Mouse (Mus musculus) hindbrain, postnatal 0 days (tissue): ENCODE data around the gene Bnc1. TPM values are rescaled to one million over a fixed set of nuclear protein-coding genes. Genes with fewer than 3 reads are reported as not detected.

ENCODE experiments used
- ATAC-seq: fragments of 200-750 bp; cut with Nextera tagmentation; 2 replicates; pipeline ENCODE4 v1.8.0; 2017; ENCODE audit warnings: mild to moderate bottlenecking, moderate TSS enrichment, moderate library complexity
- DNase-seq: peaks from one replicate; pipeline ENCODE4 v3.0.0-alpha.2; 2015; ENCODE audit warnings: low spot score
- H3K27ac ChIP-seq: fragments of 300-500 bp; sonication (generic); 2 replicates; pipeline ENCODE4 v1.5.1; 2014; ENCODE audit warnings: mild to moderate bottlenecking
- H3K27me3 ChIP-seq: fragments of 300-500 bp; sonication (generic); 2 replicates; pipeline ENCODE4 v1.6.1; 2014; ENCODE audit warnings: low read length, mixed read lengths; ENCODE audit not compliant: insufficient read depth
- H3K36me3 ChIP-seq: fragments of 300-500 bp; sonication (generic); 2 replicates; pipeline ENCODE4 v1.6.1; 2014; ENCODE audit warnings: low read length, mixed read lengths; ENCODE audit not compliant: insufficient read depth
- H3K4me1 ChIP-seq: fragments of 300-500 bp; sonication (generic); 2 replicates; pipeline ENCODE4 v1.6.1; 2014; ENCODE audit warnings: antibody characterized with exemption, low read length, mixed read lengths; ENCODE audit not compliant: insufficient read depth
- H3K4me2 ChIP-seq: fragments of 300-500 bp; sonication (generic); 2 replicates; pipeline ENCODE4 v1.6.1; 2014; ENCODE audit warnings: low read depth, mild to moderate bottlenecking, low read length, moderate library complexity, mixed read lengths
- H3K4me3 ChIP-seq: fragments of 300-500 bp; sonication (generic); 2 replicates; pipeline ENCODE4 v1.5.1; 2014; ENCODE audit warnings: low read length
- H3K9ac ChIP-seq: fragments of 300-500 bp; sonication (generic); replicated peaks from 2 replicates; pipeline ENCODE4 v1.6.1; 2014; ENCODE audit warnings: mild to moderate bottlenecking, low read length, moderate library complexity, mixed read lengths
- H3K9me3 ChIP-seq: fragments of 300-500 bp; sonication (generic); 2 replicates; pipeline ENCODE4 v1.6.1; 2016; ENCODE audit warnings: low read length, mixed read lengths
- CTCF ChIP-seq: IDR thresholded peaks from 2 replicates; pipeline ENCODE4 v1.5.1; 2016; ENCODE audit warnings: antibody characterized with exemption, control low read depth, low read depth
- WGBS: fragments of 180-500 bp; shearing (Covaris S2); extraction: QIAGEN DNeasy Blood & Tissue Kit; methylation state at CpG from one replicate; pipeline ENCODE4 v1.1.7; 2014; 5-methylcytosine and 5-hydroxymethylcytosine counted together
- polyA plus RNA-seq: library from polyadenylated mRNA; unstranded; fragments of >200 nt; fragmentation: Nextera tagmentation; extraction: Ambion mirVana; gene quantifications from 2 replicates; pipeline ENCODE4 v1.2.1, GENCODE M21; 2015
- total RNA-seq: library from RNA; depleted of rRNA; stranded (reverse); fragments of >200 nt; gene quantifications from 2 replicates; pipeline ENCODE4 v1.2.3, GENCODE M21; 2014

Gene Bnc1
- total and polyA plus RNA-seq, 2 experiments from 2014 or later: 0.47 TPM; not detected in 1

- DNase-seq (no peak), ATAC-seq (no peak)
- Histone ChIP-seq H3K36me3 (no peaks in the 10 kb centered on the region), H3K9me3 (no peaks in the 10 kb centered on the region), H3K9ac (no peak overlapping the region), H3K4me3 (no peak overlapping the region), H3K4me2 (no peak overlapping the region), H3K27ac (no peak overlapping the region), H3K27me3 (peaks cover 6% of the 10 kb centered on the region; the same call in 1 of the 2 replicates), H3K4me1 (no peaks in the 10 kb centered on the region)
- WGBS: 67% methylated on average over 2 of the region's 2 CpGs
- TF ChIP-seq CTCF: no peak
Observed at GRCm38 (mm10) chr7:81999816-82000215, 7.7 kb upstream of the Bnc1 start.

- Histone ChIP-seq H3K4me2 (no peak overlapping the region), H3K27me3 (peaks cover 6% of the 10 kb centered on the region; the same call in 1 of the 2 replicates), H3K9ac (no peak overlapping the region), H3K27ac (no peak overlapping the region), H3K36me3 (no peaks in the 10 kb centered on the region), H3K4me3 (no peak overlapping the region), H3K9me3 (no peaks in the 10 kb centered on the region), H3K4me1 (no peaks in the 10 kb centered on the region)
- no peak for TF ChIP-seq CTCF
- WGBS: 63% methylated on average over 7 of the region's 7 CpGs
- ATAC-seq (no peak), DNase-seq (no peak)
Observed at GRCm38 (mm10) chr7:81999372-81999771, 7.3 kb upstream of the Bnc1 start.

- no peak for TF ChIP-seq CTCF
- DNase-seq: no peak
- no peak overlapping the region for H3K4me2 ChIP-seq
- 28% methylated on average over 9 of the region's 9 CpGs for WGBS
- no peak overlapping the region for H3K27ac ChIP-seq
- no peaks in the 10 kb centered on the region for H3K9me3 ChIP-seq
- no peaks in the 10 kb centered on the region for H3K4me1 ChIP-seq
- no peaks in the 10 kb centered on the region for H3K36me3 ChIP-seq
- no peak overlapping the region for H3K4me3 ChIP-seq
- ATAC-seq: no peak
- peaks cover 27% of the 10 kb centered on the region for H3K27me3 ChIP-seq
- no peak overlapping the region for H3K9ac ChIP-seq
Observed at GRCm38 (mm10) chr7:81995975-81996374, 3.9 kb upstream of the Bnc1 start.

GRCm38 (mm10) chr7:81995126-81995525 lies 3.0 kb upstream of the Bnc1 start:
- TF ChIP-seq CTCF: no peak
- no peaks in the 10 kb centered on the region for H3K4me1 ChIP-seq
- H3K4me2 ChIP-seq: no peak overlapping the region
- H3K9me3 ChIP-seq: no peaks in the 10 kb centered on the region
- no peaks in the 10 kb centered on the region for H3K36me3 ChIP-seq
- no peak for DNase-seq
- no peak overlapping the region for H3K9ac ChIP-seq
- H3K27ac ChIP-seq: no peak overlapping the region
- H3K27me3 ChIP-seq: peaks cover 30% of the 10 kb centered on the region
- no peak for ATAC-seq
- no peak overlapping the region for H3K4me3 ChIP-seq
- WGBS: 89% methylated on average over 6 of the region's 6 CpGs

GRCm38 (mm10) chr7:81993140-81993539 lies 1.0 kb upstream of the Bnc1 start:
- DNase-seq (no peak), ATAC-seq (no peak)
- 59% methylated on average over 7 of the region's 7 CpGs for WGBS
- Histone ChIP-seq H3K27ac (no peak overlapping the region), H3K4me3 (no peak overlapping the region), H3K9ac (no peak overlapping the region), H3K4me2 (no peak overlapping the region), H3K36me3 (no peaks in the 10 kb centered on the region), H3K9me3 (no peaks in the 10 kb centered on the region), H3K4me1 (no peaks in the 10 kb centered on the region), H3K27me3 (peaks cover 42% of the 10 kb centered on the region)
- no peak for TF ChIP-seq CTCF

GRCm38 (mm10) chr7:81991611-81992061 lies 456 bp downstream of the Bnc1 start:
- Histone ChIP-seq H3K27ac (no peak overlapping the region), H3K9me3 (no peaks in the 10 kb centered on the region), H3K4me2 (peak overlapping the region; percentile 70), H3K36me3 (no peaks in the 10 kb centered on the region), H3K4me1 (no peaks in the 10 kb centered on the region), H3K9ac (0 out of 2 replicates have a peak overlapping the region, but pooled peaks have one; percentile 28), H3K4me3 (peak overlapping the region; percentile 47), H3K27me3 (peaks cover 42% of the 10 kb centered on the region)
- ATAC-seq: no peak
- no peak for TF ChIP-seq CTCF
- no peak for DNase-seq
- whole genome bisulfite sequencing: under 1% methylated on average over 36 of the region's 36 CpGs

GRCm38 (mm10) chr7:81991116-81991515 lies 976 bp downstream of the Bnc1 start:
- no peaks in the 10 kb centered on the region for H3K9me3 ChIP-seq
- H3K4me3 ChIP-seq: no peak overlapping the region
- no peak for TF ChIP-seq CTCF
- H3K27me3 ChIP-seq: peaks cover 42% of the 10 kb centered on the region
- H3K27ac ChIP-seq: no peak overlapping the region
- H3K36me3 ChIP-seq: no peaks in the 10 kb centered on the region
- WGBS: 6% methylated on average over 12 of the region's 12 CpGs
- no peak for ATAC-seq
- DNase-seq: no peak
- H3K4me2 ChIP-seq: peak overlapping the region; percentile 70; the same call in 1 of the 2 replicates
- H3K4me1 ChIP-seq: no peaks in the 10 kb centered on the region
- H3K9ac ChIP-seq: no peak overlapping the region
